Mouse (Mus musculus) A20 (cell line): Measurements from ENCODE around the gene Cabp1.

Source experiments
- DNase-seq: peaks from one replicate; pipeline ENCODE4 v3.0.0-alpha.2; 2011; ENCODE audit warnings: low read depth, low spot score

Gene Cabp1

GRCm38 (mm10) chr5:115193669-115194625, at the start of gene Cabp1:
TSS of gene Cabp1 (minus strand) at chr5:115194381.
- peak; percentile 89 for DNase-seq

GRCm38 (mm10) chr5:115240191-115240590, 46.0 kb upstream of the Cabp1 start:
- DNase-seq, result no peak

GRCm38 (mm10) chr5:115238729-115239195, 44.6 kb upstream of the Cabp1 start:
- DNase-seq, result peak; percentile 29

- DNase-seq, result peak; percentile 95
These were observed 43.9 kb upstream of the Cabp1 start for GRCm38 (mm10) chr5:115237803-115238728.

GRCm38 (mm10) chr5:115235786-115236263, 41.6 kb upstream of the Cabp1 start, which contains the start of gene Pop5:
TSS of gene Pop5 (plus strand) at chr5:115235836.
- DNase-seq, result peak; percentile 75

- DNase-seq, result no peak
These were observed 41.2 kb upstream of the Cabp1 start for GRCm38 (mm10) chr5:115235323-115235771.

- no peak for DNase-seq
These were observed 40.3 kb upstream of the Cabp1 start for GRCm38 (mm10) chr5:115234519-115234918.

GRCm38 (mm10) chr5:115233031-115233780, 39.0 kb upstream of the Cabp1 start:
- no peak for DNase-seq

- no peak for DNase-seq
These were observed 38.3 kb upstream of the Cabp1 start for GRCm38 (mm10) chr5:115232516-115232915.

- DNase-seq, result peak; percentile 44
These were observed 37.5 kb upstream of the Cabp1 start for GRCm38 (mm10) chr5:115231552-115232120.

GRCm38 (mm10) chr5:115230830-115231551, 36.8 kb upstream of the Cabp1 start:
- no peak for DNase-seq

GRCm38 (mm10) chr5:115222485-115222884, 28.3 kb upstream of the Cabp1 start:
- DNase-seq, result no peak

GRCm38 (mm10) chr5:115220931-115221640, 26.9 kb upstream of the Cabp1 start:
- peak; percentile 34 for DNase-seq

GRCm38 (mm10) chr5:115217998-115218397, 23.8 kb upstream of the Cabp1 start:
- DNase-seq, result peak; percentile 77

- no peak for DNase-seq
These were observed 21.3 kb upstream of the Cabp1 start for GRCm38 (mm10) chr5:115215273-115216185.

GRCm38 (mm10) chr5:115214864-115215263, 20.7 kb upstream of the Cabp1 start:
- DNase-seq, result no peak

- DNase-seq, result no peak
These were observed 18.7 kb upstream of the Cabp1 start for GRCm38 (mm10) chr5:115212861-115213260.

- DNase-seq, result no peak
These were observed 18.3 kb upstream of the Cabp1 start for GRCm38 (mm10) chr5:115212451-115212850.
